Mouse (Mus musculus): ENCODE measurements around the gene Col7a1.

- TF ChIP-seq POLR2A (IDR thresholded peaks at IDR 0.05; ENCODE audit: extremely low read depth, insufficient read depth, low read length) (no peak), CTCF (IDR thresholded peaks at IDR 0.05; ENCODE audit: extremely low read depth, insufficient read depth, low read length) (no peak)
These were observed 78.3 kb downstream of the Col7a1 start for GRCm38 (mm10) chr9:109031686-109032085.

Measured in cortical plate, adult 2 months (tissue).